Mouse (Mus musculus): Measurements from ENCODE around the gene Kcna10. TPM values are rescaled to one million over a fixed set of nuclear protein-coding genes. Genes with fewer than 3 reads are reported as not detected.

Kcna10 gene
- polyA plus RNA-seq, 1 experiment from 2014 or later = not detected

- WGBS = 84% methylated on average over 1 of the region's 1 CpGs
- no peak overlapping the region for H3K27ac ChIP-seq
- no peak for DNase-seq (ENCODE audit: low spot score)
- no peaks in the 10 kb centered on the region for H3K9me3 ChIP-seq
- no peaks in the 10 kb centered on the region for H3K27me3 ChIP-seq (ENCODE audit: insufficient read depth, poor library complexity, severe bottlenecking)
- H3K36me3 ChIP-seq = no peaks in the 10 kb centered on the region
- no peak overlapping the region for H3K4me3 ChIP-seq
- H3K4me1 ChIP-seq = no peaks in the 10 kb centered on the region
Measured at GRCm38 (mm10) chr3:107172556-107172955, 10.3 kb upstream of the Kcna10 start.

GRCm38 (mm10) chr3:107175486-107175885 lies 7.4 kb upstream of the Kcna10 start:
- Histone ChIP-seq H3K4me1 (no peaks in the 10 kb centered on the region), H3K36me3 (no peaks in the 10 kb centered on the region), H3K9me3 (no peaks in the 10 kb centered on the region), H3K4me3 (no peak overlapping the region), H3K27ac (no peak overlapping the region), H3K27me3 (ENCODE audit: insufficient read depth, poor library complexity, severe bottlenecking) (no peaks in the 10 kb centered on the region)
- no peak for DNase-seq (ENCODE audit: low spot score)
- WGBS = 65% methylated on average over 4 of the region's 4 CpGs

- H3K27me3 ChIP-seq (ENCODE audit: insufficient read depth, poor library complexity, severe bottlenecking) = no peaks in the 10 kb centered on the region
- WGBS = 80% methylated on average over 9 of the region's 9 CpGs
- no peak overlapping the region for H3K27ac ChIP-seq
- no peak overlapping the region for H3K4me3 ChIP-seq
- no peaks in the 10 kb centered on the region for H3K9me3 ChIP-seq
- DNase-seq (ENCODE audit: low spot score) = no peak
- H3K4me1 ChIP-seq = no peaks in the 10 kb centered on the region
- H3K36me3 ChIP-seq = no peaks in the 10 kb centered on the region
Measured at GRCm38 (mm10) chr3:107176501-107176900, 6.4 kb upstream of the Kcna10 start.

DNA sequence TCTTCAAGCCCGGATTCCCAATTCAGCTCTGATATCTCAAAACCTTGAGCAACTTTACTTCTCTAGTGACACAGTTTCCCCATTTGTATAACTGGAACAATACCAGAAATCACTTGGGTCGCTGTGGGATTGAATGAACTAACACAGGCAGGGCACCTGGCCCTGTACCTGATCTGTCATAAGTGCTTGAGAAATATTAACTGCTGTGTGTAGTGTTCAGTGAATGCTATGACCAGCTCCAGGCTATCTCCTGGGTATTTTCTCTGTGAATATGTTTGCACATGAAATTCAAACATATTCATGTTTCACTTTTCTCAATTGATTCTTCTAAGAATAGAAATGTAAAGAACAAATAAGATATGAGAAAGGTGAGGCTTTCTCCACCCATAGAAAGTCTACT lies 2.0 kb upstream of the Kcna10 start:
- Histone ChIP-seq H3K9me3 (no peaks in the 10 kb centered on the region), H3K27me3 (ENCODE audit: insufficient read depth, poor library complexity, severe bottlenecking) (0 out of 2 replicates have a peak, but pooled peaks cover 3% of the 10 kb centered on the region), H3K36me3 (no peaks in the 10 kb centered on the region), H3K4me1 (no peaks in the 10 kb centered on the region), H3K4me3 (no peak overlapping the region), H3K27ac (no peak overlapping the region)
- WGBS = 70% methylated on average over 2 of the region's 2 CpGs
- no peak for DNase-seq (ENCODE audit: low spot score)

DNA sequence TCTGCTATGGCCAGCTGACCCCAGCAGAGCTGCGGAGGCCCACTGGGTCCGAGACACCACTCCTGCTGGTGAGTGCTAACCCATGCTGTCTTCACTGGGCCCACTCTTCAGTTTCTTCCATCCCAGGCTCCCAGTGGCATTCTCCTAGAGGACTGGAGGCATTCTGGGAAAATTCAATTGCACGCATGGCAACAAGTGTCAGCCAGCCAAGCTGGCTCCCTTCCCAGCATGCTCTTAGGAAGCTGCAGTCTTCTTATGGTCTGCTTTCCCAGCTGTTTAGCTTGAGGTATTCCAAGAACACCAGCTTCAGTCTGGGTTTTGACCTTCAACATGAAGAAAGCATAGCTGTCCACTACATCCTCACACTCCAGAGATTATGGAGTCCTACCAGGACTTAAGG lies 322 bp downstream of the Kcna10 start:
- no peak overlapping the region for H3K27ac ChIP-seq
- H3K36me3 ChIP-seq = no peaks in the 10 kb centered on the region
- H3K9me3 ChIP-seq = no peaks in the 10 kb centered on the region
- H3K4me1 ChIP-seq = no peaks in the 10 kb centered on the region
- 0 out of 2 replicates have a peak, but pooled peaks cover 3% of the 10 kb centered on the region for H3K27me3 ChIP-seq (ENCODE audit: insufficient read depth, poor library complexity, severe bottlenecking)
- 81% methylated on average over 3 of the region's 3 CpGs for WGBS
- H3K4me3 ChIP-seq = no peak overlapping the region
- DNase-seq (ENCODE audit: low spot score) = no peak

GRCm38 (mm10) chr3:107185597-107185996 lies 2.7 kb downstream of the Kcna10 start:
- DNase-seq (ENCODE audit: low spot score) = no peak
- no peak overlapping the region for H3K4me3 ChIP-seq
- 70% methylated on average over 3 of the region's 3 CpGs for WGBS
- no peaks in the 10 kb centered on the region for H3K4me1 ChIP-seq
- no peak overlapping the region for H3K27ac ChIP-seq
- H3K9me3 ChIP-seq = no peaks in the 10 kb centered on the region
- H3K27me3 ChIP-seq (ENCODE audit: insufficient read depth, poor library complexity, severe bottlenecking) = 0 out of 2 replicates have a peak, but pooled peaks cover 14% of the 10 kb centered on the region
- no peaks in the 10 kb centered on the region for H3K36me3 ChIP-seq

- H3K4me1 ChIP-seq = no peaks in the 10 kb centered on the region
- 73% methylated on average over 4 of the region's 4 CpGs for WGBS
Measured at GRCm38 (mm10) chr3:107187022-107187421, 4.2 kb downstream of the Kcna10 start.

GRCm38 (mm10) chr3:107188226-107188899 lies 5.5 kb downstream of the Kcna10 start:
- Histone ChIP-seq H3K27ac (no peak overlapping the region), H3K4me3 (no peak overlapping the region), H3K9me3 (no peaks in the 10 kb centered on the region), H3K4me1 (no peaks in the 10 kb centered on the region), H3K36me3 (no peaks in the 10 kb centered on the region), H3K27me3 (ENCODE audit: insufficient read depth, poor library complexity, severe bottlenecking) (0 out of 2 replicates have a peak, but pooled peaks cover 18% of the 10 kb centered on the region)
- DNase-seq (ENCODE audit: low spot score) = peak; percentile 77
- WGBS = 36% methylated on average over 6 of the region's 6 CpGs

More at GRCm38 (mm10) chr3:107187022-107187421, 4.2 kb downstream of the Kcna10 start:
- Histone ChIP-seq H3K27ac (no peak overlapping the region), H3K36me3 (no peaks in the 10 kb centered on the region), H3K27me3 (ENCODE audit: insufficient read depth, poor library complexity, severe bottlenecking) (0 out of 2 replicates have a peak, but pooled peaks cover 18% of the 10 kb centered on the region), H3K9me3 (no peaks in the 10 kb centered on the region), H3K4me3 (no peak overlapping the region)
- DNase-seq (ENCODE audit: low spot score) = no peak

DNA sequence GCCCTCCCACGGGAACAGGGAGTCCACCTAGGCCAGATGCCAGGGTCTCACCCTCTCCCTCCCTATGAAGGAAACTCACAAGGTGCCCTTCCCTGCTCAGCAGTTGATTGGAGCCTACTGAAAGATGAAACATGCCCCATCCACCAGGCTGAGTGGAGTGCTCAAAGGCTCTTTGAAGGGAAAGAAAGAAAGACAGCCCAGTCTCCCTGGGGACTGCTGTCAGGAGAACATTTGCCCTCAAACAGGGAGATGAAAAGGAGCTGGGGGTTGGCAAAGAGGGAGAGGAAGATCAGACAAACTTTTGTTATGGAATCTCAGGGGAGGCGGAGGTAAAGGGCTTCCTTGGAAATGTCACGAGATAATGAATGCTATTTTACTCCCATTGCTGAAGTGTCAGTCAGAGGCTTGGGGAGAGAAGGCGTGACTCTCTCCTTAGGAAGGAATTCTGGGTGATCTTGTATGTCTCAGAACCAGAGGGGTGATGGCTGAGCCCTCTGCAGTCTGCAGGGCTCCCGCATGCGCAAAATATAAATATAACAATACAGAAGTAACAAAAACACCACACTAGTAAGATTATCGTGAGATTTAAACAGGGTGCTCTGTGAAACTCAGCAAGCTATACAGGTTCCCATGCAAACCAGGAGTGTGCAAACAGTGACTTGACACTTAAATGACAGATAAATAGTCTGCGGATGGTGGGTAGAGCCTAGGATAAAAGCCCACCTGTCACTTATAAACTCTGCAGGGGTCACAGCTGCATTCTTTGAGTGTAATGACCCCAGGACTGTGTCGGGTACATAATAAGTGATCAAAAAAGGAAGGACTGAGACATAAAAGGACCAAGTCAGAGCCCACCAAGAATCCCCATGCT lies 18.7 kb downstream of the Kcna10 start:
- no peaks in the 10 kb centered on the region for H3K9me3 ChIP-seq
- WGBS = 44% methylated on average over 9 of the region's 9 CpGs

DNA sequence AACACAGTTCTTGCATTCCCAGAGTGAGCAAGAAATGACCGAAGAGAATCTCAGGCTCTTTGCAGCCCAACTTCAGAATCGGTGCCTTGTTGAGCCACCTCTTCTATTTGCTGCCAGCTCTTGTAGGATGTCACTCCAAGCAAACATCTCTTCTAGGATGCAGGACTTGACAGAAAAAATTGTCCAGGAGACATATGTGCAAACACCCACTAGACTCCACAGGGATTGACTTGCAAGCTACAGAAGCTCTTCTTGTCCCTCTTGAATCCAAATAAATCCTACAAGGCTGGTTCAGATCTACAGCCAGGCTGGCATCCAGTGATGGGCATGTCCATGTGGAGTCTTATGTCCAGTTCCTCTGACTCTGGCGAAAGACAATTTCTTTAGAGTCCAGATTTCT lies 21.6 kb downstream of the Kcna10 start:
- H3K27me3 ChIP-seq (ENCODE audit: insufficient read depth, poor library complexity, severe bottlenecking) = no peaks in the 10 kb centered on the region; the same call in 1 of the 2 replicates
- no peaks in the 10 kb centered on the region for H3K36me3 ChIP-seq
- no peak overlapping the region for H3K4me3 ChIP-seq
- H3K4me1 ChIP-seq = peaks cover 18% of the 10 kb centered on the region; the same call in 1 of the 2 replicates
- no peak overlapping the region for H3K27ac ChIP-seq
- 82% methylated on average over 3 of the region's 3 CpGs for WGBS
- DNase-seq (ENCODE audit: low spot score) = no peak
- no peaks in the 10 kb centered on the region for H3K9me3 ChIP-seq

More for the DNA sequence above, 18.7 kb downstream of the Kcna10 start:
- no peak for DNase-seq (ENCODE audit: low spot score)
- no peaks in the 10 kb centered on the region for H3K36me3 ChIP-seq
- H3K4me1 ChIP-seq = 0 out of 2 replicates have a peak, but pooled peaks cover 6% of the 10 kb centered on the region
- no peak overlapping the region for H3K4me3 ChIP-seq
- H3K27ac ChIP-seq = no peak overlapping the region
- no peaks in the 10 kb centered on the region; the same call in 1 of the 2 replicates for H3K27me3 ChIP-seq (ENCODE audit: insufficient read depth, poor library complexity, severe bottlenecking)

GRCm38 (mm10) chr3:107205170-107205569 lies 22.3 kb downstream of the Kcna10 start:
- Histone ChIP-seq H3K36me3 (no peaks in the 10 kb centered on the region), H3K4me1 (peaks cover 18% of the 10 kb centered on the region; the same call in 1 of the 2 replicates), H3K4me3 (no peak overlapping the region), H3K27ac (no peak overlapping the region), H3K27me3 (ENCODE audit: insufficient read depth, poor library complexity, severe bottlenecking) (no peaks in the 10 kb centered on the region; the same call in 1 of the 2 replicates), H3K9me3 (no peaks in the 10 kb centered on the region)
- DNase-seq (ENCODE audit: low spot score) = no peak

- no peak for DNase-seq (ENCODE audit: low spot score)
- Histone ChIP-seq H3K9me3 (no peaks in the 10 kb centered on the region), H3K4me3 (no peak overlapping the region), H3K27me3 (ENCODE audit: insufficient read depth, poor library complexity, severe bottlenecking) (no peaks in the 10 kb centered on the region; the same call in 1 of the 2 replicates), H3K27ac (no peak overlapping the region), H3K4me1 (peaks cover 18% of the 10 kb centered on the region; the same call in 1 of the 2 replicates), H3K36me3 (no peaks in the 10 kb centered on the region)
- WGBS = 11% methylated on average over 4 of the region's 4 CpGs
Measured at GRCm38 (mm10) chr3:107205994-107206393, 23.1 kb downstream of the Kcna10 start.

Data from heart, embryonic 10.5 days (tissue).